Mouse (Mus musculus): ENCODE data around the gene Slc39a7.

Slc39a7 gene

GRCm38 (mm10) chr17:34036647-34037046 is 5.2 kb upstream of the Slc39a7 start:
- no peak for TF ChIP-seq GATA4 (IDR thresholded peaks at IDR 0.05; ENCODE audit: insufficient replicate concordance, low read length)

DNA sequence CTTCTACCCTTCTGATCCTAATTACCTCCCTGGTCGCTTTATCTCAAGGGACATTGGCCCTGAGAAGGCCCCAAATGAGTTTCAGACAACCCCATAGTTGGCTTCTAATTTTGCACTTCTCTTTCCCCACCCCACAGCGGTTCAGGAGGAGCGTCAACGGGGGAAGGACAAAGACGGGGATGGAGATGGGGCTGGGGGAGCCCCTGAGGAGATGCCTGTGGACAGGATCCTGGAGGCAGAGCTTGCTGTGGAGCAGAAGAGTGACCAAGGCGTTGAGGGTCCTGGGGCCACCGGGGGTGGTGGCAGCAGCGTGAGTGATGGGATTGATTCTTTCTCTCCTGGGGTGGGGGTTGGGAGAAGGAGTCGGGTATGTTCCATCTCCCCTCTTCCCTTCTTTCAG is 4.0 kb upstream of the Slc39a7 start:
- TF ChIP-seq GATA4 (IDR thresholded peaks at IDR 0.05; ENCODE audit: insufficient replicate concordance, low read length): no peak

GRCm38 (mm10) chr17:34034064-34034463 is 2.6 kb upstream of the Slc39a7 start:
- TF ChIP-seq GATA4 (IDR thresholded peaks at IDR 0.05; ENCODE audit: insufficient replicate concordance, low read length): no peak

GRCm38 (mm10) chr17:34033441-34033840 is 2.0 kb upstream of the Slc39a7 start:
- no peak for TF ChIP-seq GATA4 (IDR thresholded peaks at IDR 0.05; ENCODE audit: insufficient replicate concordance, low read length)

GRCm38 (mm10) chr17:34032806-34033205 is 1.3 kb upstream of the Slc39a7 start:
- TF ChIP-seq GATA4 (IDR thresholded peaks at IDR 0.05; ENCODE audit: insufficient replicate concordance, low read length): no peak

GRCm38 (mm10) chr17:34032174-34032632 is 721 bp upstream of the Slc39a7 start:
- TF ChIP-seq GATA4 (IDR thresholded peaks at IDR 0.05; ENCODE audit: insufficient replicate concordance, low read length): no peak

- TF ChIP-seq GATA4 (IDR thresholded peaks at IDR 0.05; ENCODE audit: insufficient replicate concordance, low read length): no peak
Observed at GRCm38 (mm10) chr17:34030861-34031326, 588 bp downstream of the Slc39a7 start.

GRCm38 (mm10) chr17:34029890-34030595 is 1.4 kb downstream of the Slc39a7 start:
- no peak for TF ChIP-seq GATA4 (IDR thresholded peaks at IDR 0.05; ENCODE audit: insufficient replicate concordance, low read length)

GRCm38 (mm10) chr17:34029150-34029889 is 2.2 kb downstream of the Slc39a7 start:
- no peak for TF ChIP-seq GATA4 (IDR thresholded peaks at IDR 0.05; ENCODE audit: insufficient replicate concordance, low read length)

DNA sequence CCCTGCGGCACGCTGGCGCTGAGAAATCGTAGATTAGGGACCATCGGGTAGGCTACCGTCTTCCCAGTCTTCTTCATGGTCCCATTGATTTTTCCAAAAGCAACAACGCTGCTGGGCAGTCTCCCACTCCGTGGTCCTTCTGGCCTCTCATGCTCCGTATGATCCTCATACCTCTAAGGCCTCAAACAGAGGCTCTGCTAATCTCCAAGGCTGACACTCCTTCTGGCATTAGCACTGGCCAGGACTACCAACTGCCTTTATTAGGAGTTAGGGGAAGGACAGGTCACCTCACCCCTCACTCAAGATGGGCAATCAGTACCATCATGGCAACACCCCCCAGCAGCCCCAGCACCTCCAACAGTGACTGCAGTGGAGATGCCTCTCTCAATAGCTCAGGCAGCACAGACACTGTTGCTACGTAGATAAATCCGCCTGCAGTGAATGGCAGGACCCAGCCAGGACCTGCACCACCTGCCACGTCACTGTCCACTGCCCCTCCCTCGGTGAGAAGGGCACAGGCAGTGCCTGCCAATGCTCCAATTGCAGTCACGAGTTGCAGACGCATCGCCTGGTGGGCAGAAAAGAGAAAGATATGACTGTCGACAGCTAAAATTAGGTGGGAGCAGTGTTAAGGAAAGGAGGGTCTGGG is 2.9 kb downstream of the Slc39a7 start:
- TF ChIP-seq GATA4 (IDR thresholded peaks at IDR 0.05; ENCODE audit: insufficient replicate concordance, low read length): no peak

- TF ChIP-seq GATA4 (IDR thresholded peaks at IDR 0.05; ENCODE audit: insufficient replicate concordance, low read length): no peak
Observed at GRCm38 (mm10) chr17:34027656-34028223, 3.7 kb downstream of the Slc39a7 start, which contains the start of gene H2-Ke6. TSS of gene H2-Ke6 (minus strand) at chr17:34028060.

DNA sequence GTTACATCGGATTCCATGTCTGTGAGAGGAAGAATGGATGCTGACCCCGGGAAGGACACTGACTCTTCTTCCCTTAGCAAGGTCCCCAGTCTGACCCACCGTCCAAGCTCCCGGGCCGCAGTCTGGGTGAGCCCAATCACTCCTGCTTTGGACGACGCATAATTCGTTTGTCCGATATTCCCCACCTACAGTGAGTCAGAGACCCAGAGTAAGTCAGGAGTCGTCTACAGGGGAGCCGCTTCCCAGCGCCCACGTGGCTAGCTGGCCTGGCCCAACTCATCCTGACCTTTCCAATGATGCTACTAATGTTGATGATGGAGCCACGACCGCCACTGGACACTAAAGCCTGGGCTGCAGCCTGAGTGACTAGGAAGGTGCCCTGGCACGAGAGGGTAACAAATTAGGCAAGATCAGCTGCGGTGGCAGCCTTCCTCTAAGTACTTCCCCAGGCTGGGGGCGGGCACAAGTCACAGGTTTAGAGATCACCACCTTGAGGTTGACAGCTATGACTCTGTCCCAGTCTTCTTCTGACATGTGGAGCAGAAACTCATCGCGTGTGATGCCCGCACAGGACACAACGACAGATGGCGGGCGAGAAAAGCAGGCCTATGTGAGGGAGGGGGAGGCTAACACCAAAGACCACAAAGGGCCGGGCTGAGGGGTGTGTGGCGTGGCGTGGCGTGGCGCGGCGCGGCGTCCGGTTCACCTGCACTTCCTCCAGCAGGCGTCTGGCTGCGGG is 4.4 kb downstream of the Slc39a7 start:
- no peak for TF ChIP-seq GATA4 (IDR thresholded peaks at IDR 0.05; ENCODE audit: insufficient replicate concordance, low read length)

DNA sequence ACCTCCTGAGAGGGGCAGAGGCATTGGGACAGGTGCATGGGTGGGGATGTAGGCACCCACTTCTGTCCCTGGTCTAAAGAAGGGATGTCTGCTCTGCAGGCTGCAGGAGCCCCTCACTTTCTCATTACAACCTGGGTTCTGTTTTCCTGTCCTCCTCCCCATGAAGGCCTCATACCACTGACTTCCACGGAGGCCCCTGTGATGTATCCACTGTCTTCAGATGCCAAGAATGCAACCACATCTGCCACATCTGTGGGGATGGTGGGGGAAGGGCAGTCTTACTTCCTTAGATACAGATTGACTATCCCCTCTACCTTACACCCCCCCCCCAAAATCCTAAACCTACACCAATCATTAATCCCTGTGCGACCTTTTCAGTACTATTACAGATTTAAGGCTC is 5.3 kb downstream of the Slc39a7 start:
- TF ChIP-seq GATA4 (IDR thresholded peaks at IDR 0.05; ENCODE audit: insufficient replicate concordance, low read length): no peak

GRCm38 (mm10) chr17:34025756-34026151 is 5.7 kb downstream of the Slc39a7 start:
- TF ChIP-seq GATA4 (IDR thresholded peaks at IDR 0.05; ENCODE audit: insufficient replicate concordance, low read length): no peak

All from liver, adult (tissue).